Mouse (Mus musculus) WW6 (cell line): Measurements from ENCODE around the gene Gm21861.
"Not testable (repeated sequence)": the region's sequence is repeated elsewhere in the genome, so short reads cannot be mapped to it uniquely, and the experiment has no call there.

Experiments
- DNase-seq: peaks from one replicate; pipeline ENCODE4 v3.0.0-alpha.2; 2013; ENCODE audit warnings: low read depth, low spot score

The Gm21861 gene

GRCm38 (mm10) chrY:58814497-58814896 lies at the start of gene Gm21861:
Gm21861 (minus strand) TSS chrY:58814597.
- not testable (repeated sequence) for DNase-seq
